In the genomic region with DNA sequence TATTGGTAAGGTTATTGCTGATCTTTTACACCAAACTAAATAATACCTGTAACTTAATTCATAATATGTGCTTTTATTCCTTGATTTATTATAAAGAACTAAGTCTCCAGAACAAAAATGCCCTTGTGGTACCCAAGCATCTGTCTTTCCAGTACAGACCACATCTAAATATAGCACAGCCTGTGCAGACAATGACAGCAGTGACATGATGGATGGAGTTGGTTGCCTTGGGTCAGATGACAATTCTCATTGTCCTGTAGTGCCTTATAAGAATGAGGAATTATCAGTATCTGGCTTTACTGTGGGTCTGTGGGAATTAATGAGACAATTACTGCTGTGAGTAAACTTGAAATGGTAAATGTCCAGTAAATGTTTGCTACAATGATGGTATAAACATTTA, we compare ENCODE assay signal across 33 mouse cellular contexts.
"Had no signal": no experiment of that assay in that cellular context is flagged by ENCODE, and none has a peak within 500 bp of the region (broad histone marks: within the 10 kb centered on the region; RNA-seq: fewer than 3 reads in every experiment).

No protein-coding gene starts in this region.

- DNase-seq: heart, postnatal 10 days; heart, postnatal 14 days; heart, postnatal 36 days; heart, postnatal 4 days; kidney, adult 11 months; kidney, adult 18-20 months; kidney, adult 2 months; kidney, adult 8-10 months; kidney, adult 9 months; kidney, postnatal 10 days; kidney, postnatal 14 days; kidney, postnatal 25 days; kidney, postnatal 36 days; kidney, postnatal 4 days; layer of hippocampus, adult 9-11 months; layer of hippocampus, postnatal 36 days had no signal

- H3K27ac ChIP-seq: heart, embryonic 10.5 days; heart, embryonic 13.5 days; heart, embryonic 15.5 days; hindbrain, embryonic 13.5 days; hindbrain, embryonic 15.5 days; hindbrain, postnatal 0 days; intestine, embryonic 15.5 days; kidney, embryonic 15.5 days; kidney, postnatal 0 days; layer of hippocampus, adult 2 months; left cerebral cortex, adult 2 months had no signal

- H3K9me3 ChIP-seq: heart, embryonic 10.5 days; heart, embryonic 15.5 days; hindbrain, embryonic 13.5 days; hindbrain, embryonic 15.5 days; intestine, embryonic 15.5 days; kidney, embryonic 15.5 days had no signal

- H3K4me1 ChIP-seq: heart, embryonic 10.5 days; heart, embryonic 12.5 days; heart, embryonic 13.5 days; heart, embryonic 15.5 days; hindbrain, embryonic 13.5 days; hindbrain, embryonic 15.5 days; intestine, embryonic 15.5 days; kidney, embryonic 15.5 days had no signal

- H3K9ac ChIP-seq: heart, embryonic 12.5 days; heart, embryonic 13.5 days; heart, embryonic 15.5 days; hindbrain, embryonic 13.5 days; hindbrain, embryonic 15.5 days; intestine, embryonic 15.5 days; kidney, embryonic 15.5 days had no signal

- H3K4me3 ChIP-seq: heart, embryonic 10.5 days; heart, embryonic 12.5 days; heart, embryonic 13.5 days; heart, embryonic 15.5 days; hindbrain, embryonic 13.5 days; hindbrain, embryonic 15.5 days; intestine, embryonic 15.5 days; kidney, embryonic 15.5 days; layer of hippocampus, adult 2 months; left cerebral cortex, adult 2 months had no signal

- H3K36me3 ChIP-seq: heart, embryonic 10.5 days; heart, embryonic 12.5 days; heart, embryonic 13.5 days; heart, embryonic 15.5 days; hindbrain, embryonic 13.5 days; hindbrain, embryonic 15.5 days; intestine, embryonic 15.5 days; kidney, embryonic 15.5 days had no signal

- H3K4me2 ChIP-seq: heart, embryonic 11.5 days; heart, embryonic 12.5 days; heart, embryonic 13.5 days; heart, embryonic 15.5 days; hindbrain, embryonic 13.5 days; hindbrain, embryonic 15.5 days; intestine, embryonic 15.5 days; kidney, embryonic 15.5 days had no signal

- ATAC-seq: hindbrain, embryonic 16.5 days; hindbrain, postnatal 0 days; inflammation-experienced regulatory T-cells, adult 6 months; intestine, embryonic 15.5 days; intestine, embryonic 16.5 days; intestine, postnatal 0 days had no signal

- H3K27me3 ChIP-seq: heart, embryonic 12.5 days; heart, embryonic 13.5 days; heart, embryonic 15.5 days; hindbrain, embryonic 13.5 days; hindbrain, embryonic 15.5 days; intestine, embryonic 15.5 days; kidney, embryonic 15.5 days had no signal
